In genomic region chr19:46305432-46306267, GRCm38 (mm10) we compare ENCODE assay signal across 8 mouse cellular contexts. TPM values are rescaled to one million over a fixed set of nuclear protein-coding genes. Genes with fewer than 3 reads are reported as not detected.
DNase-seq lines count a peak whose midpoint lies in the region; ATAC-seq and TF ChIP-seq lines count a peak whose summit lies in the region.

No protein-coding gene starts in this region.

- WGBS in hindbrain, postnatal 0 days, result under 1% methylated on average over 42 of the region's 43 CpGs
- WGBS in limb, embryonic 13.5 days, result 1% methylated on average over 43 of the region's 43 CpGs
- under 1% methylated on average over 43 of the region's 43 CpGs for WGBS in midbrain, embryonic 13.5 days

- peaks cover 6% of the 10 kb centered on the region; the same call in 1 of the 2 replicates for H3K4me1 ChIP-seq in hindbrain, postnatal 0 days (ENCODE audit: insufficient read depth, low read length)
- H3K4me1 ChIP-seq in limb, embryonic 13.5 days, result peaks cover 25% of the 10 kb centered on the region
- H3K4me1 ChIP-seq in midbrain, embryonic 13.5 days (replicated peaks), result peaks cover 31% of the 10 kb centered on the region

- peak overlapping the region; percentile 61 for H3K4me2 ChIP-seq in hindbrain, postnatal 0 days (ENCODE audit: low read depth, low read length)
- peak overlapping the region; percentile 99 for H3K4me2 ChIP-seq in limb, embryonic 13.5 days (replicated peaks)
- peak overlapping the region; percentile 88 for H3K4me2 ChIP-seq in midbrain, embryonic 13.5 days (replicated peaks)

- peak overlapping the region; percentile 38 for H3K4me3 ChIP-seq in hindbrain, postnatal 0 days (ENCODE audit: low read length)
- H3K4me3 ChIP-seq in limb, embryonic 13.5 days, result peak overlapping the region; percentile 70
- peak overlapping the region; percentile 43 for H3K4me3 ChIP-seq in midbrain, embryonic 13.5 days (replicated peaks)

- DNase-seq in layer of hippocampus, adult 11-12 months (ENCODE audit: low spot score), result peak; percentile 79
- DNase-seq in layer of hippocampus, postnatal 25 days (ENCODE audit: extremely low spot score in 1 of 2, low spot score in 1 of 2), result no peak
- DNase-seq in cerebellum, postnatal 25 days, result peak; percentile 35 to 67
- peak; percentile 90 for DNase-seq in gastrocnemius, postnatal 10 days
- DNase-seq in hindbrain, postnatal 0 days (ENCODE audit: low spot score), result peak; percentile 80
- peak; percentile 88 to 93 for DNase-seq in spleen, postnatal 10 days (ENCODE audit: low spot score in 2 of 2)

- peak overlapping the region; percentile 44 for H3K9ac ChIP-seq in hindbrain, postnatal 0 days (replicated peaks; ENCODE audit: low read length)
- H3K9ac ChIP-seq in limb, embryonic 13.5 days, result peak overlapping the region; percentile 75
- H3K9ac ChIP-seq in midbrain, embryonic 13.5 days (replicated peaks), result peak overlapping the region; percentile 57

- H3K36me3 ChIP-seq in hindbrain, postnatal 0 days (ENCODE audit: insufficient read depth, low read length), result no peaks in the 10 kb centered on the region; the same call in 1 of the 2 replicates
- H3K36me3 ChIP-seq in limb, embryonic 13.5 days, result peaks cover 15% of the 10 kb centered on the region
- H3K36me3 ChIP-seq in midbrain, embryonic 13.5 days, result 0 out of 2 replicates have a peak, but pooled peaks cover 3% of the 10 kb centered on the region

- 0 out of 2 replicates have a peak, but pooled peaks cover 4% of the 10 kb centered on the region for H3K27me3 ChIP-seq in hindbrain, postnatal 0 days (ENCODE audit: insufficient read depth, low read length)
- peaks cover 33% of the 10 kb centered on the region for H3K27me3 ChIP-seq in limb, embryonic 13.5 days
- peaks cover 52% of the 10 kb centered on the region for H3K27me3 ChIP-seq in midbrain, embryonic 13.5 days

- no peak for TF ChIP-seq CTCF in hindbrain, postnatal 0 days (IDR thresholded peaks at IDR 0.05; ENCODE audit: low read depth)

- H3K9me3 ChIP-seq in hindbrain, postnatal 0 days (ENCODE audit: low read length), result no peaks in the 10 kb centered on the region
- no peaks in the 10 kb centered on the region for H3K9me3 ChIP-seq in limb, embryonic 13.5 days
- no peaks in the 10 kb centered on the region for H3K9me3 ChIP-seq in midbrain, embryonic 13.5 days

- H3K27ac ChIP-seq in hindbrain, postnatal 0 days, result peak overlapping the region; percentile 41; the same call in 1 of the 2 replicates
- peak overlapping the region; percentile 10; the same call in 1 of the 2 replicates for H3K27ac ChIP-seq in limb, embryonic 13.5 days
- H3K27ac ChIP-seq in midbrain, embryonic 13.5 days, result no peak overlapping the region

- ATAC-seq in hindbrain, postnatal 0 days, result peak; percentile 46
- peak; percentile 72 for ATAC-seq in limb, embryonic 13.5 days (ENCODE audit: low FRiP score, low read depth)
- peak; percentile 25 for ATAC-seq in midbrain, embryonic 13.5 days

RNA-seq across cellular contexts. Expression of gene Nfkb2, which starts 1.5 kb away (rescaled TPM):
- 1 to 10 TPM; 1.8 to 2.8 TPM for total RNA-seq in layer of hippocampus, postnatal 25 days (2021)
- 10 to 100 TPM; 10.4 to 14.3 TPM for total RNA-seq in gastrocnemius, postnatal 10 days (2021)
- total RNA-seq in hindbrain, postnatal 0 days (2014; rRNA removed), result 3.5 and 4.7 TPM in 2 replicates
- polyA plus RNA-seq in hindbrain, postnatal 0 days (2015; fragmentation: Nextera tagmentation; extraction: Ambion mirVana), result 1.7 and 1.9 TPM in 2 replicates
- polyA plus RNA-seq in limb, embryonic 13.5 days (2015; fragmentation: Nextera tagmentation; extraction: Ambion mirVana), result 9.4 and 11.1 TPM in 2 replicates
- 1.8 and 2.3 TPM in 2 replicates for polyA plus RNA-seq in midbrain, embryonic 13.5 days (2015; fragmentation: Nextera tagmentation; extraction: Ambion mirVana)

RNA-seq across cellular contexts. Expression of gene Psd, which starts 21.3 kb away (rescaled TPM):
- total RNA-seq in layer of hippocampus, postnatal 25 days (2021), result 100 to 1,000 TPM; 765 to 790 TPM
- total RNA-seq in gastrocnemius, postnatal 10 days (2021), result 1 to 10 TPM; 2.2 to 2.6 TPM
- 380 and 396 TPM in 2 replicates for total RNA-seq in hindbrain, postnatal 0 days (2014; rRNA removed)
- polyA plus RNA-seq in hindbrain, postnatal 0 days (2015; fragmentation: Nextera tagmentation; extraction: Ambion mirVana), result 115 and 123 TPM in 2 replicates
- 4.1 and 4.8 TPM in 2 replicates for polyA plus RNA-seq in limb, embryonic 13.5 days (2015; fragmentation: Nextera tagmentation; extraction: Ambion mirVana)
- polyA plus RNA-seq in midbrain, embryonic 13.5 days (2015; fragmentation: Nextera tagmentation; extraction: Ambion mirVana), result 61.7 and 69.0 TPM in 2 replicates

RNA-seq across cellular contexts. Expression of gene Fbxl15, which starts 22.3 kb away (rescaled TPM):
- 10 to 100 TPM; 29.0 to 32.8 TPM for total RNA-seq in layer of hippocampus, postnatal 25 days (2021)
- 1 to 10 TPM; 2.7 to 3.7 TPM for total RNA-seq in gastrocnemius, postnatal 10 days (2021)
- 69.1 and 71.4 TPM in 2 replicates for total RNA-seq in hindbrain, postnatal 0 days (2014; rRNA removed)
- polyA plus RNA-seq in hindbrain, postnatal 0 days (2015; fragmentation: Nextera tagmentation; extraction: Ambion mirVana), result 53.3 and 54.2 TPM in 2 replicates
- 14.7 and 15.5 TPM in 2 replicates for polyA plus RNA-seq in limb, embryonic 13.5 days (2015; fragmentation: Nextera tagmentation; extraction: Ambion mirVana)
- 40.8 and 44.2 TPM in 2 replicates for polyA plus RNA-seq in midbrain, embryonic 13.5 days (2015; fragmentation: Nextera tagmentation; extraction: Ambion mirVana)

RNA-seq across cellular contexts. Expression of gene Cuedc2, which starts 32.9 kb away (rescaled TPM):
- 100 to 1,000 TPM; 164 to 189 TPM for total RNA-seq in layer of hippocampus, postnatal 25 days (2021)
- 10 to 100 TPM; 88.3 TPM for total RNA-seq in gastrocnemius, postnatal 10 days (2021)
- 125 and 134 TPM in 2 replicates for total RNA-seq in hindbrain, postnatal 0 days (2014; rRNA removed)
- polyA plus RNA-seq in hindbrain, postnatal 0 days (2015; fragmentation: Nextera tagmentation; extraction: Ambion mirVana), result 312 and 326 TPM in 2 replicates
- polyA plus RNA-seq in limb, embryonic 13.5 days (2015; fragmentation: Nextera tagmentation; extraction: Ambion mirVana), result 176 and 177 TPM in 2 replicates
- 290 TPM in 2 replicates for polyA plus RNA-seq in midbrain, embryonic 13.5 days (2015; fragmentation: Nextera tagmentation; extraction: Ambion mirVana)

RNA-seq across cellular contexts. Expression of gene Mfsd13a, which starts 35.3 kb away (rescaled TPM):
- 10 to 100 TPM; 29.9 to 31.4 TPM for total RNA-seq in layer of hippocampus, postnatal 25 days (2021)
- 1 to 10 TPM; 1.2 to 1.5 TPM for total RNA-seq in gastrocnemius, postnatal 10 days (2021)
- 7.5 and 12.3 TPM in 2 replicates for total RNA-seq in hindbrain, postnatal 0 days (2014; rRNA removed)
- 9.9 and 10.5 TPM in 2 replicates for polyA plus RNA-seq in hindbrain, postnatal 0 days (2015; fragmentation: Nextera tagmentation; extraction: Ambion mirVana)
- polyA plus RNA-seq in limb, embryonic 13.5 days (2015; fragmentation: Nextera tagmentation; extraction: Ambion mirVana), result 3.5 and 4.8 TPM in 2 replicates
- 7.8 and 9.2 TPM in 2 replicates for polyA plus RNA-seq in midbrain, embryonic 13.5 days (2015; fragmentation: Nextera tagmentation; extraction: Ambion mirVana)

Comparison
In these comparisons a context has a peak if more than half of its experiments do, and no peak if none do; other contexts are left out.
1. DNase-seq: peak in layer of hippocampus, adult 11-12 months (single experiment), cerebellum, postnatal 25 days (2 of 2), gastrocnemius, postnatal 10 days (single experiment), hindbrain, postnatal 0 days (single experiment) and spleen, postnatal 10 days (2 of 2); none in layer of hippocampus, postnatal 25 days (0 of 2).
2. RNA of gene Psd, which starts 21.3 kb away (total RNA-seq): 765 to 790 TPM in layer of hippocampus, postnatal 25 days and 380 to 396 TPM in hindbrain, postnatal 0 days; 2.2 to 2.6 TPM in gastrocnemius, postnatal 10 days; every median in the first group is over 100 times any median in the second.
3. RNA of gene Fbxl15, which starts 22.3 kb away (total RNA-seq): 69.1 to 71.4 TPM in hindbrain, postnatal 0 days and 29.0 to 32.8 TPM in layer of hippocampus, postnatal 25 days; 2.7 to 3.7 TPM in gastrocnemius, postnatal 10 days; every median in the first group is over 4 times any median in the second.
4. Peak in every context shown above with its lines, with median percentiles within 50 percentile points of each other: ATAC-seq, H3K4me2 ChIP-seq, H3K4me3 ChIP-seq and H3K9ac ChIP-seq.